Mouse (Mus musculus) cerebellum, adult 11 months (tissue): ENCODE results near the gene Alg9.

Experiments used
- DNase-seq: peaks from one replicate; pipeline ENCODE4 v3.0.0; 2022

The Alg9 gene

GRCm38 (mm10) chr9:50774991-50775612 is at the start of gene Alg9, which contains the start of gene 1110032A03Rik:
Alg9 (plus strand) TSS chr9:50775019.
1110032A03Rik (minus strand) TSS chr9:50775520.
- DNase-seq, result peak; percentile 88

- no peak for DNase-seq
These were observed 48.8 kb upstream of the Alg9 start for GRCm38 (mm10) chr9:50725921-50726590.

GRCm38 (mm10) chr9:50727171-50727924 is 47.5 kb upstream of the Alg9 start:
- DNase-seq, result peak; percentile 53

GRCm38 (mm10) chr9:50727925-50728651 is 46.7 kb upstream of the Alg9 start:
- peak; percentile 79 for DNase-seq

GRCm38 (mm10) chr9:50729600-50729999 is 45.2 kb upstream of the Alg9 start:
- DNase-seq, result no peak

GRCm38 (mm10) chr9:50732560-50732959 is 42.3 kb upstream of the Alg9 start:
- DNase-seq, result no peak

- peak; percentile 63 for DNase-seq
These were observed 39.8 kb upstream of the Alg9 start for GRCm38 (mm10) chr9:50734989-50735388.

- peak; percentile 81 for DNase-seq
These were observed 35.6 kb upstream of the Alg9 start, which contains the start of gene Dixdc1 for GRCm38 (mm10) chr9:50738914-50739870. Dixdc1 (minus strand) TSS chr9:50739517.

- DNase-seq, result no peak
These were observed 33.7 kb upstream of the Alg9 start for GRCm38 (mm10) chr9:50740867-50741784.

GRCm38 (mm10) chr9:50742261-50742660 is 32.6 kb upstream of the Alg9 start:
- DNase-seq, result no peak

GRCm38 (mm10) chr9:50742744-50743143 is 32.1 kb upstream of the Alg9 start:
- DNase-seq, result no peak

- DNase-seq, result no peak
These were observed 29.0 kb upstream of the Alg9 start for GRCm38 (mm10) chr9:50745806-50746205.

- no peak for DNase-seq
These were observed 28.6 kb upstream of the Alg9 start, which contains the start of gene 2310030G06Rik for GRCm38 (mm10) chr9:50746214-50746677. 2310030G06Rik (minus strand) TSS chr9:50746536.

GRCm38 (mm10) chr9:50750706-50751105 is 24.1 kb upstream of the Alg9 start:
- no peak for DNase-seq

- DNase-seq, result no peak
These were observed 23.5 kb upstream of the Alg9 start, which contains the start of gene Cryab for GRCm38 (mm10) chr9:50751323-50751722. Cryab (plus strand) TSS chr9:50751325.

- no peak for DNase-seq
These were observed 22.7 kb upstream of the Alg9 start, which contains the start of gene Hspb2 for GRCm38 (mm10) chr9:50752054-50752602. Hspb2 (minus strand) TSS chr9:50752354.

- DNase-seq, result peak; percentile 56
These were observed 21.8 kb upstream of the Alg9 start for GRCm38 (mm10) chr9:50752784-50753615.

GRCm38 (mm10) chr9:50753947-50754346 is 20.9 kb upstream of the Alg9 start:
- DNase-seq, result no peak

- DNase-seq, result no peak
These were observed 18.1 kb upstream of the Alg9 start for GRCm38 (mm10) chr9:50756711-50757110.
